Mouse (Mus musculus) embryo, embryonic 10 days (tissue): Measurements from ENCODE around the gene Tacc3.

Experiments used
- DNase-seq: peaks from one replicate; pipeline ENCODE4 v3.0.0-alpha.2; 2015; ENCODE audit warnings: low spot score

Gene Tacc3

GRCm38 (mm10) chr5:33657787-33658663 is at the start of gene Tacc3, which contains the start of gene Tmem129:
Gene Tacc3 (plus strand): TSS chr5:33658128.
Gene Tmem129 (minus strand): TSS chr5:33658416.
- DNase-seq: peak; percentile 99

- no peak for DNase-seq
These were observed 48.7 kb upstream of the Tacc3 start for GRCm38 (mm10) chr5:33609226-33609625.

- no peak for DNase-seq
These were observed 46.1 kb upstream of the Tacc3 start for GRCm38 (mm10) chr5:33611795-33612194.

- no peak for DNase-seq
These were observed 43.5 kb upstream of the Tacc3 start for GRCm38 (mm10) chr5:33614391-33614790.

GRCm38 (mm10) chr5:33622671-33623070 is 35.3 kb upstream of the Tacc3 start:
- no peak for DNase-seq

DNA sequence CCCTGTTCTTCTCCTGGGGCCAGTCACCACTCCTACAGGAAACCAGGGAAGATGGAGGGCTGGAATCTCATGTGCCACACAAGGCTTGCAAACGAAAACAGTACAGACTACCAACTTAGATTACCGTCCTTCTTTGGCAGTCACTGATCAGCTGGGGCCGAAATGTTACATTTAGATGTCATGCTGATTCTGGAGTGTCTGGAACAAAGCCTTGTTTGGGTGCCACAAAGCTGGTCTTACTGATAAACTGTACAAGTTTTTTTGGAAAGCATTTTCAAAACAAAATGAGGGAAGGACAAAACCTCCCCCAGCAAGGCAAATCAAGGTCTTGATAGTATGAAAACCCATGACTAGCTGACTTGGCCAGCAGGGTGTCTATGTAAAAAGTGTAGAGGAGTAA is 34.2 kb upstream of the Tacc3 start:
- DNase-seq: no peak

- DNase-seq: no peak
These were observed 30.0 kb upstream of the Tacc3 start for GRCm38 (mm10) chr5:33627968-33628367.

DNA sequence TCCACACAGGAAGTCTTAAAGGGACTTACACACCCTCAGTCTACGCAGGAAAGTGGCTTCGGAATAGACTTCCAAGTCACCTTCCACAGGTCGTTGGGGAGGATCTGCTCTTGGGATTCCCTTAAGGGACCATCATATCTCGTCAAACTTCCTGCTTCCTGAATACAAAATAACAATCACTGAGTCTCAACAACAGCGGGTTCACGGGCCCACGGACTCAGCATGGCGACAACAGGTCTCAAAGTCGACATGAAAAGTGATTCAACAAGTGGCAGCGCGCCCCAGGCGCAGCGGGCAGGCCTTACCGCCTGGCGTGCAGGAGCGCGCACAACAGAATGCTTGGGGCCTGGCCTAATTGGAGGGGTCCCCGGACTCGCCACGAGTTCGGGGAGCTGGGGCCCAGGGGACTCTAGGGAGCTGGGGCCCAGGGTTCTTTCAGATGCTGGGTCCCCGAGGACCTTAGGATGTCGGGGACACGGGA is 29.1 kb upstream of the Tacc3 start:
- peak; percentile 70 for DNase-seq

DNA sequence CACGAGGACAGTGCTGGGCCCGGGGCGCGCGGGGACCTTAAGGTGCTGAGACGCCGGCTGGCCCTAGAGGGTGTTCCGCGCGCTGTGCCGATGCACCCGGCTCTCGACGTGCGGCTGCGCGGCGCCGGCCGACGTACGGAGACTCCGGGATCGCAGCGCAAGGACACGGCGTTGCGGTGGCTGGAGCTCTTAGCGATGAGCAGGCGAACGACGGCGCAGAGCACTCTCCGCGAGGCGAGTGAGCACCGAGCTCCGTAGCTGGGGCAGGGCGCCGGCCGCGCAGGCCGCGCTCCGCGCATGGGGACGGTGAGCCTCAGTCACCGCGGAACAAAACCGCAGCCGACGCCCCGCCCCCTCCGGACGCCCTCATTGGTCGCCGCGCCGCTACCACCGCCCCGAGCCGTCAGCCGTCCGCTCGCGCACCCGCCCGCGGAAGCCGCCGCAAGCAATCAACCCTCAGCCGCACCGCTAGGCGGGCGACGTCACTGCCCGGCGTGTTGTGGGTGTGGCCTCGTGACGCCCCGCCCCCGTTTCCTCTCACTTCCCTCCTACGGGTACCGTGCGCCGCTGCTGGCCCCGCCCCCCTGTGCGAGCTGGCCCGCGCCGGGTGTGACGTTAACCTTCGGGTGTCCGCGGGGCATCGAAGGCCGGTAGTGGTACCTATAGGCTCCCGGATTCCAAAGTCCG is 28.5 kb upstream of the Tacc3 start, which contains the start of the genes Fam53a and Gm9903:
Fam53a (minus strand) TSS at position 335 of the 687 bp plus-strand sequence.
Gm9903 (plus strand) TSS at position 625 of the 687 bp plus-strand sequence.
- DNase-seq: peak; percentile 99

DNA sequence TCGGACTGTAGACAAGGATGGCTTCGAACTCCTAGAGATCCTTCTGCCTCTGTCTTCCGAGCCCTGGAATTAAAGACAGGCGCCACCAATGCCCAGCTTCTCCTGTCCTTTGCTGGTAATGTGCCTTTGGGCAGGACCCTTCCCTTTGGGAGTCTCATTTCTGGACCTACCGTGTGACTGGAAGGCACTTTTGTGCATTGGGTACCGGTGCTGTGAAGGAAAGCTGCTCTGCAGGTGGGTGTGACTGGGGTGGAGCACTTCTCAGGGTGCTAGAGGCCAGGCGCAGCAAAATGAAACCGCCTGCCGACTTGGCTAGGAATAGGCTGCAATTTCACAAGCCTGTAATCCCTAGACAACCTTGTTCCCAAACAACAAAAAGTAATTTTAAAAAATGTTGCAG is 27.9 kb upstream of the Tacc3 start:
- DNase-seq: no peak

DNA sequence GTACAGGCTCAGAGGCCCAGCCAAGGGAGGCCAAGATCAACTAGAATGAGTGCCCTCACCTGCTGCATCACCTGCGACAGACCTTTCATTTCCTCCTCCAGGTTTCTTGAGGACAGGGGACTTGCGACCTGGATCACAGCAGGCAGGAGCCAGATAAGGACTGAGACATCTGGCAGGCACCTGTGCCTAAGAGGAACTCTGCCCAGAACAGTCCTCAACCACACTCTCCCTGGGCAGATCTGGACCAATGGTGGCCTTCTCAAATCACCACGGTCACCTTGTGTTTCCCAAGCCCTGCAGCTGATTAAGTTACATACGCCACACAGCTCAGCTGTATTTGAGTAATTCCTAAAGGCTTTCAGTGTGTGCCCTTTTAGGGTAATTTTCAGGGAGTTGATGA is 27.3 kb upstream of the Tacc3 start:
- no peak for DNase-seq

GRCm38 (mm10) chr5:33632526-33632925 is 25.4 kb upstream of the Tacc3 start:
- DNase-seq: no peak

GRCm38 (mm10) chr5:33635361-33635760 is 22.6 kb upstream of the Tacc3 start:
- no peak for DNase-seq

DNA sequence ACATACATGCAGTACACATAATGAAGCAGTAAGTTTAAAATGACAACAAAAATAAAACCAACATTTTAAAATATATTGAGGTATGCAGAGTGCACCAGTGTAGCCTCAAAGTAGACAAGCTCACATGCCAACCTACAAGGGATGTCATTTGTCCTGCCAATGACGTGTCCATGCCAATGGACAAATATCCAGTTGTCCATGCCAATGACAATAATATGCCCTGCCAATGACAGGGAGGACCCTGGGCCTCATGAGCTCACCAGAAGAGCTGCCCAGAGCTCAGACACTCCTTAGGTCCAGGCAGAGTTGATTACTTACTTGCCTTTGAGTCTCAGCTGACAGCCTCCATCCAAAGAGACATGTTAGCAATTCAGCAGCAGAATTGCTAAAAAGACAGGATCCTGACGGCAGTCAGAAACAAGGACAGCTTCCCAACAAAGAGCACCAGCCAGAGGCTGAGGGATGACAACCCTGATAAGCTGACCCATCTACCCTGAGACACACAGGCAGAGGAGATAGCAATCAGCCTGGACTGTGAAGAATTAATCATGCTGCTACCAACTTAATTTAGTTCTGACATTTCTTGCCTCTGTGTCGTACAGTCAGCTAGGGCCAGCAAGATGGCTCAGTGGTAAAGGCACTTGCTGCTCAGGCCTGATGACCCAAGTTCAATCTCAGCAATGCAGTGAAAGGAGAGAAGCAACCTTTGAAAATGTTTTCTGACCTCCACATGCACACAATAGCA is 20.1 kb upstream of the Tacc3 start:
- no peak for DNase-seq

DNA sequence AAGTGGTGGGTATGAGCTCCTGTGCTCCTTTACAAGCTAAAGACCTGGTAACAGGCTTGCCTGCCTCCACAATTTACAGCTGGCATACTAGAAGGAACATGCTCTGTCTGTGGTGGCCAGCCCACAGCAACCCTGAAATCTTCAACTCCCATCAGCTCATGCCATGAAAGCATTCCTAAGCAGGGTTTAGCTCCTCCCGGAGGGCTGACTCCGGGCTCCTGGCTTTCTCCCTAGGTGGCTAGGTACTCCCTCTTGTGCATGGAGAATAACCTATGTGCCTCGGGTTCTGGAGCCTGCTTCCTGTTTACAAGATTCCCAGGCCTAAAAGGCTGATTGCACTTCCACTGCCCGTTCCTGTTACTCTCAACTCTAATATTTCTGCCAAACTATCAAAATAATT is 19.1 kb upstream of the Tacc3 start:
- DNase-seq: no peak

DNA sequence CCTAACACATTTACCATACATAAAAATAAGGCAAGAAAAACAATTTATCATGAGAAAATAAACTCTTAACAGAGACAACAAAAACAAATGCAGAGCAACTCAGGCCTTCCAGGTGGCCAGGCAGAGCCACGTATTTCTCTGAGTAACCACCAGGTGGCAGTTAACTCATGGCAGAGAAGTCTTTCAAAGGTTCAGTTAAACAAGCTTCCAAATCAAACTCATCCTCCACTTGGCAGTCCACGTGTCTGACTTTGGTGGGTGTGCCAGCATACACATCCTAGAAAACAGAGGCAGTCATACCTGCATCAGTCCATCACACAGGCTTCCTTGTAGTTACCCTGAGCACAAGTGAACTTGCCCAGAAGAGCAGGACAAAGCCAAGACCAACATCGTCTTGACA is 17.3 kb upstream of the Tacc3 start:
- peak; percentile 64 for DNase-seq

DNA sequence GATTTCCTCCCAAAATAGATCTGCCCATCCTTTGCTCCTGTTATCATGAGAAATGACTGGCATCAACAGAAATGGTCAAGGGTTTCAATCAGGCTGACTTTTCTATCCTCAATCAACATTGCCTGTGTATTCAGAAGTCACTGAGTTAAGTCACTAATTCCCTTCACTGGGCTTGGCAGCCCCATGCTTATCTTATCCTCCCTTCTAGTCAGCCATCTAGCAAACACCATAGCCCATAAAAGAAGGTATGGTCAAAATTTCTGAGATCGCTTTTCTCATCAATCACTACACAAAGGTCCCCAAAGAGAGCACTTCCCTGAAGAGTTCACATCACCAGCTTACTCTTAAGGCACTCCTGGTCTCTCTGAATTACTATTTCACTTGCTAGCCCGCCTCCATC is 6.9 kb upstream of the Tacc3 start:
- no peak for DNase-seq

DNA sequence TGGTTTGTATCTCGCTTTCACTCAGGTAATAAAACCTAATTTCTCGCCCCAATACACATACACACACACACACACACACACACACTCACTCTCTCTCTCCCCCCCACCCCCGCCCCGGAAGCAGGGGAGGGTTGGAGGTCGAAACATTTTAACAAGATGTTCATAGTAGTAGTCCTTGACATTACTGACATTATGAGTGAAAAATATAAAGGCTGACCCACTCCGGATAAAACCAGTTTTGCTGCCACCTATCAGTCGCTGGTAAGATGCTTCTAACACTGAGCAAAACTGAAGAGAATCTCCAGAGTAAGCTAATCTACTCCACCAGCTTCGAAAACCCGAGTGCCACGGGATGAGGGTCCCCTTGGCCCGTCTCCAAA is 6.4 kb upstream of the Tacc3 start:
- no peak for DNase-seq

DNA sequence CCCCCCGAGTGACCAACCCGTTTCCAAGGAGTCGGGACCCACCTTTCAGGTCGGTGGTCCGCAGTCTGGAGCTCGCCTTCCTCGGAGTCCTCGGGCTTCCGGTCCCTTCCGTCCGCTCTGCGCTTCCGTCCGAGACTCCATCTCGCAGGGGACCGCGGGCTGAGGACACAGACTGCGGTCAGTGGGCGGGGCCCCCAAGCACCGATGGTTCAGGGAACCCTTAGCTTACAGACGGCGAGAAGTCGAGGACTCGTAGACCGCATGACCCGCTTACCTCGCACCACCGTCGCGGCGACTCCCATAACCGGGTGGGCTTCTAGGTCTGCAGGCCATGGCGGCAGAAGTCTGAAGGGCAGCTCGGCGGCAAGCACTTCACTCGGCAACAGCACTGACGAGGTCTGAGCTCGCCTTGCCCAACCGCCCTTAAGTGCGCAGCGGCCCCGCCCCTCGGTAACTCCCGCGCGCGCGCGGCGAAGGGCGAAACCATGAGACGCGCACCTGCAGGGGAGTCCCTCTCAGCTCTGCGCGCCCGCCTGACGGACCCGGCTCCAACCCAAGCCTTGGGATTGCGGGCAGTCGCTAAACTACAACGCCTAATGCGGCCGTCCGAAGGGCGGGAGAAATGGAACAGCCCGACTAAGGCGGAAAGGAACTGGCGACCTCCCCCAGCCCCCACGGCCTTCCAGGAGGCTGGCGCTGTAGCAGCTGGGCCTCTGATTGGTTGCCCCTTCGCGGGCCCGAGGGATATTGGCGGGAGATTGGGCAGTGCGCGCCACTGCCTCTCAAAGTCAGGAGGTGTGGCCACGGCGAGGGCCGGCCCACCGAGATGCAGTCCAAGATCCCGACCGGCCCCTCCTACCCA is 5.8 kb upstream of the Tacc3 start, which contains the start of gene Slbp:
Slbp (minus strand) TSS at position 654 of the 862 bp plus-strand sequence.
- DNase-seq: peak; percentile 98

GRCm38 (mm10) chr5:33652783-33653173 is 5.2 kb upstream of the Tacc3 start:
- no peak for DNase-seq

DNA sequence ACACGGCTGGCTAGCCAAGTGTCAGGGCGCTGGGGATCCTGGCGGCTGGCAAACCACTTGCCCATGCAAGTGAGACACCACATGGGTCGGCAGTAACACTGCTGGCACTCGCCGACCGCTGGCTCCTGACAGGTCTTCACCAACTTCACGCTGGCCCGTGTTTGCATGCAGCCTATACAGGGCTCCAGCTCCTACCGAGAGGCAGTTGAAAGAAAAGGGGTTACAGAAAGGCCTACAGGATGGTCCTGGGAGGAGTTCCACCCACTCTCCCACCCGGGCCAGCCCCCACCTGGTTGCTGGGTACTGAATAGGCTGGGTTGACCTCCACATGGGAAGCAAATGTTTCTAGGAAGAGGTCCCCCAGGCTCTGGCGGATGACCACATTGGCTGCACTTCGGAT is 3.5 kb upstream of the Tacc3 start:
- DNase-seq: no peak
